Mouse (Mus musculus): ENCODE data around the gene Ankrd16.

Ankrd16 gene

DNA sequence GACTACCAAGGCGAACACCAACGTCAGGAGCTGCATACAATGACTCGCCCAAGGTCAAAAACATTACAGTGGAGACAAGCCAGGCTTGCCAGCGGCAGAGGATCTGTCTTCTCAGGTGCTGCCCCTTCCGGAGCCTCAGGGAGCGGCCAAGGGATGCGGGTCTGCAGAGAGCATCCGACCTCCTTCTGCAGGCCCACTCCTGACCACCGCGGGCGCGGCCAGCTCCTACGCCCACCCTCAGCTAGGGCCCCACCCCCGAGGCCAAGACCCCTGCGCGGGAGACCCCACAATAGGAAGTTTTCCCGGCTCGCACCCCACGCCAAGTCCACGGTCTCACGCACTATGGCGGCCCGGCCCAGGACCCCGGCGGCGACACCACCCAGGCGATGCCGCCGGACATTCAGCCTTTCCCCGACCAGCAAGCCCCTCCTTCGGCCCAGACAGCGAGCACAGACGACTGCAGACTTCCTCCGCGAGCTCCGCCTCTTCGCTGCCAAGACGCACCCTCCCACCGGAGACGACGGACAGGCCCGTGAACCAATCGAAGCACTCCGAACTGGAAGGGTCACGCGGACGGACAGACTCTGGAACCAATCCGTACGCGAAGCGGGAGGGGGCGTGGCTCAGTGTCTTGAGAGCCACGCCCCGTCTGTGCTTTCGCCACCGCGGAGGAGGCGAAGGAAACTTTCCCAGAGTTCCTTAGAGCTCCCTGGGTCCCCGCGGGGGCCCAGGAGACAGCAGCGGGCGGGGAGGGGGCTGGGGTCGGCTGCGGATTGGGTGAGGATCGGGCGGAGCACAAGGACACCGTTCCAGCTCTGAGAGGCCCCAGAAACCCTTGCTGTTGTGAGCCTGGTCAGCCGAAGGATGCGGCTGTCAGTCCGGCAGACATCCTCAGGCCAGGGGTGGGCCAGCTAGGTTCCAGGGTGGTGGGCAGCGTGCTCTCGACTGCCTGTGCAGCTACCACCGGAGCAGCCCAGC lies at the start of gene Ankrd16, which contains the start of gene Fbh1:
Ankrd16 (plus strand) TSS at position 786 of the 978 bp plus-strand sequence.
Fbh1 (minus strand) TSS at position 492 of the 978 bp plus-strand sequence.
- peak; percentile 99 for DNase-seq (ENCODE audit: low spot score)

DNA sequence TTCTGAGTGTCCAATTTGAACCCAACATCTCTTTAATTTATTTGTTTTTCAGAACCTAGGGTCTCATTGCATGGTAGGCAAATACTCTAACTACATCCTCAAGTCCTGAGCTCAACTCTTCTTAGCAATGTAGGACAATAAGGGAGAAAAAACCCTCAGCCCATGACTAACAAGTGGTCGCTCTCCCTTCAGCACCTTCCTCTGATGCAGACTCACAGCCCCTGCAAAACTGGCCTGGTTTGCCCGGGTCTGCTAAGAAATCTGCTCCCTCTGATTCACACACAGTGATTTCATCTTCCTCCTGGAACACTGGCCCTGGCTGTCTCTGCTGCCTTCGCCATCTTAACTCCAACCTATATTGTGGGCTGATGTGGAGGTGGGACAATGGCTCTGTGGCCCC lies 48.6 kb upstream of the Ankrd16 start:
- no peak for DNase-seq (ENCODE audit: low spot score)

DNA sequence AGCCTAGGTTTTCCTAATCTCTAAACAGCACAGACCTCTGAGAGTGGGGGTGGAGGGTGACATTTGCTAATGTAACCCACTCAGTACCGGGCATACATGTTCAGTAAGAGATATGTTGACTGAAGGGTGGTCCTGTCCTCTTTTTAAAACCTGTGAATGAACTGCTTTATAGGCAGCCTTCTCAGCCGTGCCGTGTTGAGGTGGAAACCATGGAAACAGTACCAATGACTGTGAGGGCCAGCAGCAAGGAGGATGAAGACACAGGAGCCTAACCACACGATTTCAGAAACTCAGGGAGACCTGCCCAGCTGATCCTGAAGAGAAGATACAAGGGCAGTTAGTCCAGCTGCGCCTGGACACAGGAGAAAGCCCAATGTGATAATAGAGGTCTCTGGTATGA lies 44.7 kb upstream of the Ankrd16 start:
- no peak for DNase-seq (ENCODE audit: low spot score)

DNA sequence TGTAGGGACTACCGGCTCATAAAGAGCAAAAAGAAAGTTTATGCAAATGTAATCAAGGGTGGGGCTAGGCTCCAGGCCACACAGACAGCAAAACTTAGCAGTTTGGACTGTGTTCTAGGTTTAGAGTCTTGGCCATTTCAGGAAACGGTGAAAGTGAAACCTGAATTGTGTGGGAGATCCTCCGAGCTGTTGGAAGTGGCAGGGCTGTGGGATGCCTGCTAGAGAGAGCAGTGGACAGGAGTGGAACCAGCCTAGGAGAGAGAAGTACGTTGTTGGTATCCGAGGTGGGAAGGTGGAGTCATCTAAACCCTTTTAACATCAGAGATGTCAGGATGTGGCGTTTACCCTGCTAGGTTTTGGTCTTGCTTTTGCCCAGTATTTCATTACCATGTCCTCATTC lies 41.8 kb upstream of the Ankrd16 start:
- DNase-seq (ENCODE audit: low spot score), result no peak

DNA sequence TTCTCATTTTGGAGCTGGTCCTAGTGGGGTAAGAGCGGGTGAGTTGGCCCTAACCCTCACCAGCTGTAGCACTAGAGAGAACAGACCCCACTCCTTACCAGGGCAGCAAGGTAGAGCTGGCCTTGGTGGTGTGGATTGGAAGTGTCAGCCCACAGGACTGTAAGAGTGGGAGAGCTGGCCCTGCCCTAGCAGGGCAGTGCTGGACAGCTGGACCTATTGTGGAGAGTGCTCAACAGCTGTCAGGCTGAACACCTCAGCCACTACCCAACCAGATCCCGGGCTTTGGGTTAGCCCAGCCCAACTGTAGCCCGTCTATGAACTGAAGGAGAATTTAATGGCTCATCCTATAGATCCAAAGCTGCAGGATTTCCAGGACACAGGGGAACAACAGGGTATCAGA lies 38.9 kb upstream of the Ankrd16 start:
- DNase-seq (ENCODE audit: low spot score), result no peak

DNA sequence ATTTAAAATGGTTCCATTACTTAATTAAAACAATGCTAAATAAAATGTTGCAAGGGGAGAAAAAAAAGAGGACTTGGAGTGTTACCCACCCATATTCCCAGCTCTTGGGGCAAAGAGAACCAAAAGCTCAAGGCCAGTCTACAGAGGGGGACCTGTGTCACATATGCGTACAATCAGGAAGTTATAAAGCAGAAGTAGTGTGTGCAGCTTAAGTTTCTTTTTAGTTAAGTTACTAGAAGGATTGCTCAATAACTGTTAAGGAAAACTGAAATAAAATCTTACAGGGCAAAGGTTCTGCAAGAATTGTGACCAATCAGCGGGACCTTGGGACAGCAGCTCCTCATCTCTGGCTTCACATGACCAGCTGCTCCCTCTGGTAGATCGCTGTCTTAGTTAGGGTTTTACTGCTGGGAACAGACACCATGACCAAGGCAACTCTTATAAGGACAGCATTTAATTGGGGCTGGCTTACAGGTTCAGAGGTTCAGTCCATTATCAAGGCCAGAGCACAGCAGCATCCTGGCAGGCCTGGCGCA lies 38.1 kb upstream of the Ankrd16 start:
- DNase-seq (ENCODE audit: low spot score), result no peak

DNA sequence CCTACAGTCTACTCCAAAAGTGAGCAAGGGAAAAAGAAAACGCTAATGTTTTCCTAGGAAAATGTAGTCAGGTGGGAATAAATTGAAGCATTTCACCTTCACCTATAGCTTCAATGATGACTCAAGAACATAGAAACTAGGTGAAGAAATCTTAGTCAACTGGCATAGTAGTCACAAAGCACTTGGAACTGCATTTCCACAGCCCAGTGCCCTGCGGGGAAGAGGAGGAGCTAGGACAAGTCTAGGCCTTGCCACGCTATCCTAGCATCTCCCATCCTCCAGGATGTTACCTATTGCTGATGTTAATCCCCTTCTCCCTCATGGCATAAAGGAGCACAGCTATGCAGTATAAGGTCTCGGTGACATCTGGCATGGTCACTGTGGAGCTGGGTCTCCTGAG lies 15.1 kb upstream of the Ankrd16 start:
- no peak for DNase-seq (ENCODE audit: low spot score)

DNA sequence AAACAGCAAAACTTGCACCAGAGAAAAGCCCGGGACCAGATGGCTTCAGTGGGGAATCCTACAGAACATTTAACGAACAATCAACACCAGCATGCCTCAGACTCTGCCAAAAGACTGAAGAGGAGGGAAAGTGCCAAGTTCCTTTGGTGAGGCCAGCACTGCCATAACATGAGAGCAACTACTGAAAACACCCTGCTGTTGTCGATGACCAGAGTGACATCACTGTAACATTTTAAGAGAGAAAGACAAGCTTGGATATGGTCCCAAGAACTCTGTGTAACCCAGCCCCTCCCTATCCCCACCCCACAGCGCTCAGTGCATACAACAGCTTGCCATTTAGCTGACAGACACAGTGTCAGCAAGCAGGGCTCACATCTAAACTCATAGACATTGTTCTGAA lies 12.0 kb upstream of the Ankrd16 start:
- DNase-seq (ENCODE audit: low spot score), result no peak

DNA sequence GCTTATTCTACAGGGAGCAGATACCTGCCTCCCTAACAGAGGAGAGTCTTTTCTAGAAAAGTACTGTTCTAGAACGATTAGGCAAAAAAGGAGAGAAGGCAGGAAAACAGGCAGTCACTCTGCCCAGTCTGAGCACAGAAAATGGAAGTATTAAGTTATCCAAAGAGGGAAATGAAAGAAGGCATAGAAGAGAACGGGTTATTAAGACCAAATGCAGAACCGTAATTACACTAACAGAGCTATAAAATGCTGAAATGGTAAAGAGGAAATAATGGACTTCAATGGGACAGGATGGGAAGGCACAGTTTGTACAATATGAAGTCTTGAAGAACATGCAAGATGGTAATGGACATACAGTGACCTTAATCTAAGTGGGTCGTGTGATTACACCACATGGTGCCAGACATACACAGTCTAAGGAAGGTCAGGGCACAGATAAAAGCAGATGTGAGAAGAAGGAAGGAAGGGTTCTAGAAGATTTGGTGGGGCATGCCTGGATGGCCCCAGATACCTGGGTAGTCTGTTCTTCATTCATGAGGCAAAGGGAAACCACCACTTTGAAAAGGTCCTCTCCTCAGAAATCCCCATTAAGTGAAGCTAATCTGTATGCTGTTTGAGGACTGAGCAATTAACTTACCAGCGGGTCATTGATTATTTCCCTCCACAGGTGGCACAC lies 11.1 kb upstream of the Ankrd16 start:
- DNase-seq (ENCODE audit: low spot score), result no peak

DNA sequence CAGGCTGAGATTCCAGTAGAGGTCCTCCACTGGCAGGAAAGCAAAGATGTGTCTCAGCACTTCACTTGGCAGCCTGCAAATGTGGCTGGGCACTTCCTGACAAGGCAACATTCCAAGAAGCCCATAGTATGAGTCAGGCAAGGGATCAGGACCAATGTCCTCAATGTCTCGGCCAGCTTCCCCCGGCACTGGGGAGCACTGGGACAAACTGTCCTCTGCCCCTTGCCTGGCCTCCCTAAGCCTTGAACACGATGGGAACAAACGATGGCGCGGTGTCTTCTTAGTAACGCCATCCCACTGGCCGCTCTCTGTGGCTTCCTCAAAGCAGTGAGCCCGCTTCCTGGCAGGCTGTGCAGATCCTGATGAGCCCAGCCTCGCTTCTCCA lies 10.5 kb upstream of the Ankrd16 start:
- DNase-seq (ENCODE audit: low spot score), result no peak

DNA sequence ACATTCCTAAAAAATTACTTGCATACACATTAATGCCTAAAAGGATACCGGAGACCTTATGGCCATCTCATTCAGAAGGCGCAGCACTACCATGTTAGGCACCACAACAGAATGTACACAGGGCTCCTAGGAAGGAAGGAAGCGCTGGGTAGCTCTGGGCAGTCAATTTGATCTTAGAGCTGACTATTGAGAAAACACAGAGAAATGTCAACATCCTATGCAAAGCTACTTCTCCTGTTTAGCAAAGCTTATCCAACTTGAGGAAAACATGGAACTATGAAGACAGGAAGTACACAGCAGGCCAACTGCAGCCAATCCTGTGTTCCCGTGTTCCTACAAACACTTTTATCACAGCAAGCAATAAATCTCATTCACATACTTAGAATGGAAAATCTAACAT lies 6.0 kb upstream of the Ankrd16 start:
- no peak for DNase-seq (ENCODE audit: low spot score)

DNA sequence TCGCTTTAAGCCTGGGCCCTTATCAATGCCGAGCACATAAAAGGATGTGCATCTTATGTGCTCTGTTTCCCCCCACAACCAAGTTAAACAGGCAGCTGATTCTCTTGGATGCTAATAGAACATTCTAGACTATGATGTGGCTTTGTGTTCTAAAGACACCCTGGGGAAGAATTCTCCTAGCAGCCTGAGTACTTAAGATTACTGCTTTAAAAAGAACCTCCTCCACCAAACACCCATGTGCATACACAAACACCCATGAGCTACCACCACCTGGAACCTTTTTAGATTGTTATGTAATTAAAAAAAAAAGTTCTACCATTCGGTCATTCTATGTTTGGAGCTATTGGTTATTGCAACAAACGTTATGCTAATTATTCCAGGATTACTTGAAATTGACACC lies 5.3 kb upstream of the Ankrd16 start:
- DNase-seq (ENCODE audit: low spot score), result no peak

DNA sequence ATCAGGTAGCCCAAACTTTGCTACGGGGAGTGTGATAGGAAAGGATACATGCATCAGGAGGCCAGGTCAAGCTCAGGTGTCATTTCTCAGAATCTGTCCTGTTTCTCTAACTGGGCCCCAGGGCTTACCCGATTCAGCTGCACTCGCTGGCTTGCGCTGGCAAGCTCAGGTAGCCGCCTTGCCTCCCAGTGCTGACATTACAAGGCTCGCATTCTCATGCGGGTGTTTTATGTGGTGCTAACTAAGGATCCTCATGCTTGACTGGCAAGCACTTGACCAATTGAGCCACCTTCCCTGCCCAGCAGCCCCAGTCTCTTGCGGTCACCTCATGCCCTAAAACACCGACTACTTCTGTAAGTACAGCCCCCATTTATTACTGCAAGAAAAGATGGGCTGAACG lies 3.2 kb upstream of the Ankrd16 start:
- DNase-seq (ENCODE audit: low spot score), result no peak

DNA sequence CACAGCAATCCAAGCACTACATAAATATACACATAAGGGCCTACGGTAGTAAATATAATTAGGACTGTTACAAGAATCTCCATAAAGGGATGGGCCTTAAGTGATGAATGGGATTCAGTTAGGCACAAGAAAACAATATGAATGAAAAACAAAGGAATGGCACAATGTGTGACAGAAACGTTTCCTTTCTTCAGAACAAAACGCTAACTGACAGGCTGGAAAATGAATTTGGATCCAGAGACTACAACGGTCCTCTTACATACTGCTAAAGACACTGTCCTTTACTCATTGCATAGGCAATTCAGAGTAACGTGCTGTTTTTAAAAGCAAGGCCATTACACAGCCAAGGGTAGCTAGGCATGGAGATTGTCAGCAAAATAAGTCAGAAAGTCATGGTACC lies 2.6 kb upstream of the Ankrd16 start:
- DNase-seq (ENCODE audit: low spot score), result no peak

DNA sequence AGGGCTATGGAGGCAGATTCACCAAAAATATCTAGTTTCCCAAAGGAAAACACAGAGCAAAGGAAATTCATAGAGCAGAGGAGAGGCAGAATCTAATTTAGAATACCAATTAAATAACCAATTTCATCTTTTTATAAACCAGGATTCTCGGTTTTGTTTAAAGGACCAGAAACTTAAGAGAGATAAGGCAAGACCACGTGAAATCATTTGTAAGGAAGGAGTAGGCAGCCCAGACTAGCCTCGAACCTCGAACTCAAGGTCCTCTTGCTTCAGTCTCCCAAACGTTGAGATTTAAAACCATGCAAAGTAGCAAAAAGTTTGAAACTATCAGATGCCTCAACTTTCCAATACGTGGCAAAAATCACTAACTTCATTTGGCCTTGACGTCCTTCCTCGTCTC lies 1.3 kb upstream of the Ankrd16 start:
- DNase-seq (ENCODE audit: low spot score), result no peak

DNA sequence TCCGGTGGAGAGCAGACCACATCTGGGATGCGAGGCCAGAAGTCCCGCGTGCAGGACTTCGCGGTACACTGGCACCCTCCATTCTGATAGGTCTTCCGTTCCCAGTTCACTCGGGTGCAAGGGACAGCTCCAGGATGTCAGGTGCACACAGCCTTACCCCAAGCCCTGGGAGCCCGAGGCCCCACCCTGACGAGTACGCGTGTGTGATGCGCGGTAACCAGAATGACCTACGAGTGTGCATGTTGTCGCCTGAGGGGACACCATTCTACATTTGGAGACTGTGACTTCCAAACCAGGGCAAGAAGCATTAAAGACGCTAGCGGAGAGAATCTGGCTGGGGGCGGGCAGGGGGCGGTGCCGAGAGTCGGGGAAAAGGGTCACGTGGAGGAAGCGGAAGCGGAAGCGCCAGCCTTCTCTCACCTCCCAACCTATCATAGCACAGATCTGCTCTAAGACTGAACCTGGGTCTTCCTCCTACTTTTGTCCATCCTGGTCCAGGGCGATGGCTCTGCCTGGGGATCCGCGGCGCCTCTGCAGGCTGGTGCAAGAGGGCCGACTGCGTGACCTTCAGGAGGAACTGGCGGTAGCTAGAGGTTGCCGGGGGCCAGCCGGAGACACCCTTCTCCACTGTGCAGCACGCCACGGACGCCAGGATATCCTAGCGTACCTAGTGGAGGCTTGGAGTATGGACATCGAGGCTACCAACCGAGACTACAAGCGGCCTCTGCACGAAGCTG lies 579 bp downstream of the Ankrd16 start:
- DNase-seq (ENCODE audit: low spot score), result peak; percentile 58

DNA sequence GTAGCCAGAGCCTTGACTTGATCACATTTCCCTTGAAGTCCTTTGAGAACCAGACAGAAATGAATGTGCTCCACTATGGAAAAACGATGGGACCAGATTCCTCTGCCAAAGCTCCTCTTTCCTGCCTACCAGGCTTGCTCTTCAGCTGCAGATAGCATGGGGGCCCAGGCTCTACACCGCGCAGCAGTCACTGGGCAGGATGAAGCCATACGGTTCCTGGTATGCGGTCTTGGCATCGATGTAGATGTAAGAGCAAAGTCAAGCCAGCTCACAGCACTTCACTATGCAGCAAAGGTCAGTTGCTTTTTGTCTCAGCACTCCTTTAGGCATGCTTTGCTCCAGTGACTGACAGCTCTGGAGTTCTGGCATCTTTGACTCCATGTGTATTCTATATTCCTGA lies 6.5 kb downstream of the Ankrd16 start:
- no peak for DNase-seq (ENCODE audit: low spot score)

DNA sequence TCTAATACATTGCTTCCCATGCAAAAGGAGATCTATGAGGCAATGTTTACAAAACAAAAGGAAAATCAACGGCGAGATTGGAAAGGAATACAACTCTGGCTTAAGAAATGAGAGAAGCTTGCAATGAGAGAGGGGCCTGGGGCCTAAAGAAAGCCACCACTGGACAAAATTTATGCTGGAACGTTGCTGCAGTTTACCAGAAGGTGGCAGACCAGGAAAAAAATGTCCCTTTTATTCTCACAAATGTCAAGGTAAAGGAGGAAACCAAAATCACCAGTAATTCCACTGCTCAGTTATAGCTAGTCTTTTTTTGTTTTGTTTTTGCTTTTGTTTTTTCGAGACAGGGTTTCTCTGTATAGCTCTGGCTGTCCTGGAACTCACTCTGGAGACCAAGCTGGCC lies 17.0 kb downstream of the Ankrd16 start:
- DNase-seq (ENCODE audit: low spot score), result no peak

DNA sequence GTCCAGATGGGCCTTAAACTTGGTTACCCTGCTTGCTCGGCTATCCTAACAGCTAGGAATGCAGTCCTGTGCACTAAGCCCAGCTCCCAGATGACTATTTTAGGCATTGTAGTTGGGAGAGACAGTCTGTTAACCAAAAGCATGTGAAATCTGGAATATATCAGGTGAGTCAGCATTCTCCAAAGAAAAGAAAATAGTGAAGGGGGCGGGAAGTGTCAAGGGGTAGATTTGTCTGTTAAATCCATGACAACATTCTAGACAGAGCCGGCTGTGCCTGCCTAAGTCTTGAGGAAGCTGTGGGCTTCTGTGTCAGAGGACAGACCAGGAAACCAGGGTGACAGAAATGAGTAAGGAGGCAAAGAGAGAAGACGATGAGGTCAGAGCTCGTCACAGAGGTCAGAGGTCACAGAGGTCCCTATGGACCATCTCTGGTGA lies 20.3 kb downstream of the Ankrd16 start:
- DNase-seq (ENCODE audit: low spot score), result no peak

DNA sequence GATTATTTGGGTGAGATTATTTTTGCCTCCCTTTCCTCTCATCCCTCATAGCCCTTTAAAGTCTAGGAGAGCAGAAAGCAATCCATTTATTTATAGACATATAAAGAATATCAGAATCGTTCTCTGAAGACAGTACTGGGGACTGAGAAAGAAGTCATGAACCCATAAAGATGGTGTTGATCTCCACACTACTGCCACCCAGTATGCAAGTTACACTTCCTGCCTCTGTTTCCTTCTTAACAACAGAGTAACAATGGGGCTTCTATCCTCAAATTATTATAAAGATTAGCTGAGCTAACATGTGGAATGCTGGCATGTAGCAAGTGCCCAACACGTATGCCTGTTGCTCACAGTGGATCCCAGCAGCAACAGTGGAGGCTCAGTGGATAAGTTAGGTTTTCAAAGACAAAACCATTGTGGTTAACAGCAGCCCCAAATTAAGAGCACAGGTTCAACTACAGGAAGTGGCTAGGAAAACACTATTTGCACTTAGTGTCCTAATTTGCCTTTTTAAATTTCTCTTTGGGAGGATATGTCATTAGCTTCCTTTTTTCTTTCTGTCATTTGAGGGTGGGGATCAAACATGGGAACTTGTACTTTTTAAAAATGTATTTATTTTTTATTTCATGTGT lies 23.7 kb downstream of the Ankrd16 start:
- no peak for DNase-seq (ENCODE audit: low spot score)
